Mouse (Mus musculus): Measurements from ENCODE around the gene Cdkn2b. TPM values are rescaled to one million over a fixed set of nuclear protein-coding genes. Genes with fewer than 3 reads are reported as not detected.

Gene Cdkn2b
- polyA plus RNA-seq (2012; rRNA removed) = 7.8 and 8.2 TPM in 2 replicates

DNA sequence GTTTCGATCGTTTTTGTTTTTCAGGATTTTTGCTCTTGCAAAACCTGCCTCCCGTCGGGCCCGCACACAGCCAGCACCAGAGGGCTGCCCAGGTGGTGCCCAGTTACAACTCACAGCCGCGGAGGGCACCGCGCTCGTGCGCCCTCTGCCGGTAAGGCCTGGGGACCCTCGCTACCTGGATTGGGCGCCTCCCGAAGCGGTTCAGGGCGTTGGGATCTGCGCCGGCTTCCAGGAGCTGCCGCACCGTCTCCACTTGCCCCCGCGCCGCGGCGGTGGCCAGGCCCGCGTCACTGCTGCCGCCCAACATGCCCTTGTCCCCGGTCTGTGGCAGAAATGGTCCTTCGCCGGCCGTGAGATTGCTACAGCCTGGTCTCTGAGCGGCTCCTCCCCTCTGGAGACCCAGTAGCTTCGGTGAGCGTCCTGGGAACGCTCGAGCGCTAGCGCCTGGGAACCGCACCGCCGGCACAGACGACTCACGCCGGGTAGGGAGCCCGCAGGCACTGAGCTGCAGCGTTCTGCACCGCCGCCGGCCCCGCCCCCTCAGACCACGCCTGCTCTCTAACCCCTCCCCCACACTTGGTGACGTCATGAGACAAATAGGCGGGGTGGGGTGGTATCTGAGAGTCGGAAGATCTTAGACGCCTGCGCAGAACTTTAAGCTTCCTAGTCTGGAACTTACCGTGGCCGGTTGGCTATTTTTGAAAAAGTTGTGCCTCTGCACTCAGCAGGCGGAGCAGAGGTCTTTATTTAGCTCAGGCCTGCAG lies at the start of gene Cdkn2b:
Gene Cdkn2b (minus strand): TSS at position 549 of the 764 bp plus-strand sequence.
- no peaks in the 10 kb centered on the region for H3K27me3 ChIP-seq (ENCODE audit: control insufficient read depth, insufficient read depth, low read length)
- peak within 1 kb of the TSS; percentile 91 for H3K27ac ChIP-seq (ENCODE audit: control insufficient read depth, insufficient read depth, low read depth, low read length)
- H3K4me1 ChIP-seq (ENCODE audit: control insufficient read depth, insufficient read depth, low read length) = peaks cover 4% of the 10 kb centered on the region

DNA sequence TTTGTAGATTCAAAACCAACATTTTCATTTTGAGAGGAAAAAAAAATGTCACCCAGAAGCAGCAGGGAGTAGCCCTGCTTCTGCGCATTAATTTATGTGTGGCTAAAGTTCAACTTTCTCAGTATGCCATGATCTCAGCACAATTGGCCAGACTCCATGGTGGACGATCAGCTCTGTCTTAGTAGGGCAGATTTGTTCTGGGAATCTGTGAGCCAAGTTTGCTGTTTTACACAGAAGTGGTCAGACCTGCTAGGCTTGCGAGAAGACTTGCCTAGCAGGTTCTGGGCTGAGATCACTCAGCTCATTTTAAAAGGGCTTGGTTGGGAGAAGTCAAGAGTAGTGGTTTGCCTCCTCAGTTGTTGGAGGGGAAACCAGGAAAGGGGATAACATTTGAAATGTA lies 49.5 kb upstream of the Cdkn2b start:
- Histone ChIP-seq H3K27me3 (ENCODE audit: control insufficient read depth, insufficient read depth, low read length) (no peaks in the 10 kb centered on the region), H3K4me3 (ENCODE audit: control insufficient read depth, low read depth, low read length) (no peak overlapping the region), H3K36me3 (ENCODE audit: control insufficient read depth, insufficient read depth, low read length) (no peaks in the 10 kb centered on the region), H3K4me1 (ENCODE audit: control insufficient read depth, insufficient read depth, low read length) (no peaks in the 10 kb centered on the region), H3K27ac (ENCODE audit: control insufficient read depth, insufficient read depth, low read depth, low read length) (no peak overlapping the region)
- TF ChIP-seq POLR2A (IDR thresholded peaks at IDR 0.05; ENCODE audit: control insufficient read depth, low read depth, low read length) (no peak), CTCF (IDR thresholded peaks at IDR 0.05; ENCODE audit: control insufficient read depth, insufficient read depth, insufficient replicate concordance, low read depth, low read length) (no peak)

More for the DNA sequence above, at the start of gene Cdkn2b:
- TF ChIP-seq POLR2A (IDR thresholded peaks at IDR 0.05; ENCODE audit: control insufficient read depth, low read depth, low read length) = peak; percentile 66; the same call in 1 of the 2 replicates
- TF ChIP-seq CTCF (IDR thresholded peaks at IDR 0.05; ENCODE audit: control insufficient read depth, insufficient read depth, insufficient replicate concordance, low read depth, low read length) = peak; percentile 74
- Histone ChIP-seq H3K4me3 (ENCODE audit: control insufficient read depth, low read depth, low read length) (peak within 1 kb of the TSS; percentile 93), H3K36me3 (ENCODE audit: control insufficient read depth, insufficient read depth, low read length) (no peaks in the 10 kb centered on the region)

DNA sequence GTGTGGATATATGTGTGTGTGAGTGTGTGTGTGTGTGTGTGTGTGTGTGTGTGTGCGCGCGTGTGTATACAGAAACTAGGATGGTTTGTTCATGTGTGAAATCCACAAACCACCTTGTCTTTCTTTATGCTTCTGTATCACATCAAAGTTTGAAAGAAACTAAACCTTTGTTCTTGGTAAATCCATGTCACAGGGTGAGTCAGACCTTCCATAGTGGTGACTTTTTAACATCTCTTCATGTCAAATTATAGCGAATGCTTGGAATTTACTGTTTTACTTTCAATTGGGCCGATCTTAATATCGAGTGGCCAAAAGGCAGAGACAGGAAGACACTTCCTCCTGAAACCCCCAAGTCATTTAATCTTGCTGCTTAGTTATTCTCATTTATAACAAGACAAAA lies 48.7 kb upstream of the Cdkn2b start:
- TF ChIP-seq POLR2A (IDR thresholded peaks at IDR 0.05; ENCODE audit: control insufficient read depth, low read depth, low read length) (no peak), CTCF (IDR thresholded peaks at IDR 0.05; ENCODE audit: control insufficient read depth, insufficient read depth, insufficient replicate concordance, low read depth, low read length) (no peak)
- H3K36me3 ChIP-seq (ENCODE audit: control insufficient read depth, insufficient read depth, low read length) = no peaks in the 10 kb centered on the region
- H3K27me3 ChIP-seq (ENCODE audit: control insufficient read depth, insufficient read depth, low read length) = no peaks in the 10 kb centered on the region
- no peak overlapping the region for H3K27ac ChIP-seq (ENCODE audit: control insufficient read depth, insufficient read depth, low read depth, low read length)
- H3K4me3 ChIP-seq (ENCODE audit: control insufficient read depth, low read depth, low read length) = no peak overlapping the region
- no peaks in the 10 kb centered on the region for H3K4me1 ChIP-seq (ENCODE audit: control insufficient read depth, insufficient read depth, low read length)

DNA sequence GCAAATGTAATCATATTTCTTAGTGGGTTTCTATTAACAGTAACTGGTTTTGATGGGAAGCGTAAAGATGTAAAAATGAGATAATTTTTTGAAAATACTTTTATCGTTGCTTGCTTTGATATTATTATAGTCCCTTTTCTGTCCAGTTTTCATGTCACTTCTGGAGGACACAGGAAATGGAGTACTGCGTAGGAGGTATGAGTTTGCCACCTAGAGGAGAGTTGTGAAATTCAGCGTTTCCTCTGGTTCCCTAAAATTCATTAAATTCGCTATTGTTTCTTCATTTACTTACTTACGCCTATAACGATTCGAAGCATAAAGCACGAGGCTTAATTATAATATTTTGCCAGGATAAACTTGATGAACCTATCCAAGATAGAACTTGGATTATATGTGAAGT lies 43.1 kb upstream of the Cdkn2b start:
- TF ChIP-seq POLR2A (IDR thresholded peaks at IDR 0.05; ENCODE audit: control insufficient read depth, low read depth, low read length) (no peak), CTCF (IDR thresholded peaks at IDR 0.05; ENCODE audit: control insufficient read depth, insufficient read depth, insufficient replicate concordance, low read depth, low read length) (no peak)
- H3K4me1 ChIP-seq (ENCODE audit: control insufficient read depth, insufficient read depth, low read length) = no peaks in the 10 kb centered on the region
- no peaks in the 10 kb centered on the region for H3K27me3 ChIP-seq (ENCODE audit: control insufficient read depth, insufficient read depth, low read length)
- no peaks in the 10 kb centered on the region for H3K36me3 ChIP-seq (ENCODE audit: control insufficient read depth, insufficient read depth, low read length)
- no peak overlapping the region for H3K27ac ChIP-seq (ENCODE audit: control insufficient read depth, insufficient read depth, low read depth, low read length)
- no peak overlapping the region for H3K4me3 ChIP-seq (ENCODE audit: control insufficient read depth, low read depth, low read length)

DNA sequence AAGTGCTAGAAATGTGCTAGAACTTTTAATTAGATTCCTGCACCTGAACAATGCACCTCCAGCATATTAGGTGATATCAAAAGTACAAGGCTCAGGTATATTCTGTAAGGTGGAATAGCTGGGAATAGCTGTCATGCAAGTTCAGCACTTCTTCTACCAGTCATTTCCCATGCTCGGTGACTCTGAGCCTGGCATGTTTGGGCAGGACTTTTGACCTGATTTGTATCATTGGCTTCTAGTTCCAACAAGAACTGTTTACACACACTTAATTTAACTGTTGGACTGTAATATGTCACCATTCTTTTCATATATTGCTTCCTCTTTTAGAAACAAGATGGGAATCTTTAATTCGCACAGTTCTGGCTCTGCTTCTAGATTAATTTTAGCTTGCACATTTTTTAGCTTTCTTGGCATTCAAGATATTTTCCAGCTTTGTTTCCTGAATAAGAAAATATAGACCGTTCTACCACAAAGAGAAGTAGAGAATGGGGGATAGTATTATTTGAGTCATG lies 42.3 kb upstream of the Cdkn2b start:
- TF ChIP-seq CTCF (IDR thresholded peaks at IDR 0.05; ENCODE audit: control insufficient read depth, insufficient read depth, insufficient replicate concordance, low read depth, low read length) (no peak), POLR2A (IDR thresholded peaks at IDR 0.05; ENCODE audit: control insufficient read depth, low read depth, low read length) (no peak)

DNA sequence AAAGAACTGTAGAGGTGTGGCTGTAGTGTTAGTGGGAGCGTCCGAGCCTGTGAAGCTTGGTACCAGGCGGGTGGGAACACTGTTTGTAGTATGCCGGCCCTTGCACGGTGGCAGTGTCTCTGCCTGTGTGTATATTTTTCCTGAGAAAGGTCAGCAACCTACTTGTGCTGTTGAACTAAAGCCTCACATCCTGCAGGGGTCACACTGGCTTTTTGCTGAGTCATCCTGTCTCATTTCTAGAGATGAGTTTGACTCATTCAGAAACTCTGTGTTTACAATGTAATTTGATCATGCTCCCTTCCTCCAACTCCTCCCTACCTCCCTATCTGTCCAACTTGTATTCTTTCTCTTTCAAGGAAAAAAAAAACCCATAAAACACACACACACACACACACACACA lies 40.6 kb upstream of the Cdkn2b start:
- H3K27me3 ChIP-seq (ENCODE audit: control insufficient read depth, insufficient read depth, low read length) = no peaks in the 10 kb centered on the region
- no peak overlapping the region for H3K27ac ChIP-seq (ENCODE audit: control insufficient read depth, insufficient read depth, low read depth, low read length)
- TF ChIP-seq CTCF (IDR thresholded peaks at IDR 0.05; ENCODE audit: control insufficient read depth, insufficient read depth, insufficient replicate concordance, low read depth, low read length) (no peak), POLR2A (IDR thresholded peaks at IDR 0.05; ENCODE audit: control insufficient read depth, low read depth, low read length) (no peak)
- no peaks in the 10 kb centered on the region for H3K36me3 ChIP-seq (ENCODE audit: control insufficient read depth, insufficient read depth, low read length)
- H3K4me3 ChIP-seq (ENCODE audit: control insufficient read depth, low read depth, low read length) = no peak overlapping the region
- no peaks in the 10 kb centered on the region for H3K4me1 ChIP-seq (ENCODE audit: control insufficient read depth, insufficient read depth, low read length)

More for the DNA sequence above, 42.3 kb upstream of the Cdkn2b start:
- Histone ChIP-seq H3K4me3 (ENCODE audit: control insufficient read depth, low read depth, low read length) (no peak overlapping the region), H3K27me3 (ENCODE audit: control insufficient read depth, insufficient read depth, low read length) (no peaks in the 10 kb centered on the region), H3K4me1 (ENCODE audit: control insufficient read depth, insufficient read depth, low read length) (no peaks in the 10 kb centered on the region), H3K36me3 (ENCODE audit: control insufficient read depth, insufficient read depth, low read length) (no peaks in the 10 kb centered on the region), H3K27ac (ENCODE audit: control insufficient read depth, insufficient read depth, low read depth, low read length) (no peak overlapping the region)

DNA sequence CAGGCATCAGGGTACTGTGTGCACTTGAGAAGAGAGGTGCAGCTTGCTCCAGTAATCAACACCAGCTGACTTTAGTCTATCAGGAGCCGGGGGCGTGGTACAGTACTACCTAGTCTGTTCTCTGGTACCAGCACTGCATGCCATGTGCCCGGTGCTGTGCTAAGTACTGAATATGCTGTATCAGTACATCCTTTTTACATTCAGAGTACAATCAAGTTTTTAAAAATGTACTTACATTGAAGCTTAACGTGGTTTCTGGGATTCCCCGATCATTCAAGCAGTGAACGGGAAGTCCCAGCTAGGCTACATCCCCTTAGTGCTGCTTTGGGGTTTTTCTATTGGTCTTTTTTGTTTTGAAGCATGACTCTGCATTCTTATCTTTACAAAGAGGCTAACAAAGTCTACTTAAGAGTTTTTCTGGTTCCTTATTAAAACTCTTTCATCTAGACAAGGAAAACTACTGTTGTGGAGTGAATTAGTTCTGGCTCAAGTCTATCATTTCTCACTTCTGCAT lies 40.2 kb upstream of the Cdkn2b start:
- H3K4me3 ChIP-seq (ENCODE audit: control insufficient read depth, low read depth, low read length) = no peak overlapping the region
- H3K27me3 ChIP-seq (ENCODE audit: control insufficient read depth, insufficient read depth, low read length) = no peaks in the 10 kb centered on the region
- H3K27ac ChIP-seq (ENCODE audit: control insufficient read depth, insufficient read depth, low read depth, low read length) = no peak overlapping the region
- H3K4me1 ChIP-seq (ENCODE audit: control insufficient read depth, insufficient read depth, low read length) = no peaks in the 10 kb centered on the region
- TF ChIP-seq POLR2A (IDR thresholded peaks at IDR 0.05; ENCODE audit: control insufficient read depth, low read depth, low read length) = no peak
- no peak for TF ChIP-seq CTCF (IDR thresholded peaks at IDR 0.05; ENCODE audit: control insufficient read depth, insufficient read depth, insufficient replicate concordance, low read depth, low read length)
- H3K36me3 ChIP-seq (ENCODE audit: control insufficient read depth, insufficient read depth, low read length) = no peaks in the 10 kb centered on the region
